Mouse (Mus musculus) neutrophil, adult 5-6 weeks (primary cell): ENCODE measurements around the gene Lrrc2. TPM values are rescaled to one million over a fixed set of nuclear protein-coding genes. Genes with fewer than 3 reads are reported as not detected.

Source experiments
- ATAC-seq: fragments of 151-379, 151-347 bp; 2 replicates; pipeline ENCODE4 v1.8.0; 2017; ENCODE audit warnings: mild to moderate bottlenecking, moderate TSS enrichment; ENCODE audit not compliant: insufficient number of reproducible peaks, poor library complexity, low FRiP score, severe bottlenecking; ENCODE audit errors: extremely low read depth
- total RNA-seq: library from RNA; stranded (forward); fragments of 200-1000 nt; gene quantifications from 2 replicates; pipeline ENCODE4 v1.2.3, GENCODE M21; 2017

Lrrc2 gene
- total RNA-seq, 1 experiment from 2014 or later: not detected

DNA sequence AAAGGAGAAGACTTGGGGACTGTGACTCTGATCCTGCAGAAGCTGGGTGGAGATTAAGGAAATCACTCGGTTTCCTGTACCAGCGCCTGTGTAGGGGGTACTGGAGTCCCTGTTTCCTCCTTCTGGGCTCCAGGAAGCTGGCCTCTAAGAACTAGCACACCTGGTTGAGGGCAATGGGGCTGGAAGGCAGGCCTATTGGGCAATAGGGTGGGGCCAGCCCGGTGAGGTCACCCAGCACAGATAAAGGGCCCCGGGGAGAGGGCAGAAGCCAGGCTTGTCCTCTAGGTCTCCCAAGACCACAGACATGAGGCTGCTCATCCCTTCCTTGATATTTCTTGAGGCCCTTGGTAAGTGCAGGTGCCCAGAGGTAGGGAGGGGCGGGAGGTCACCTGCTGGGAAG is 67.7 kb downstream of the Lrrc2 start, which contains the start of gene Ltf:
Ltf (plus strand) TSS at position 250 of the 400 bp plus-strand sequence.
- ATAC-seq: no peak

DNA sequence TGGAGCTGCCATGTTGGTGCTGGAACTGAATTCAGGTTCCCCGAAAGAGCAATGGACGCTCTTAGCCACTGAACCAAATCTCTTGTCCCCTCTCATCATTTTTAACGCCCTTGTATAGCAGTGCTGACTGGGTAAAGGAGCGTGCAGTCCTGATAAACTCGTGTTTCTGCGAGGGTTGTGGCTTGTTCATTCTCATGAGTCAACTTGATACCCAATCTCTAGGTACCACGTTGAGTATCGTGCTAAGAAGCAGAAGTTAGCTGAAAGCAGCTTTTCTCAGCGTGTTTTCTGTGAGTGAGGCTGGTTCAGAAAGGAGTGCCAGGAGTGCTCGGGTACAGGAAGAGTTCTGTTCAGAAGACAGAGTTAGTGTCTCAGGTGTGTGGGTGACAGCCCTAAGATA is 75.4 kb downstream of the Lrrc2 start:
- ATAC-seq: no peak

Other genes with a start within 250 kb of the Lrrc2 start
- gene Myl3, start 209.7 kb upstream of the Lrrc2 start, total RNA-seq: not detected in 2 replicates
- not detected in 2 replicates for gene Pth1r, start 204.4 kb upstream of the Lrrc2 start, total RNA-seq
- gene Prss42, start 153.4 kb upstream of the Lrrc2 start, total RNA-seq: not detected in 2 replicates
- gene Prss44, start 137.6 kb upstream of the Lrrc2 start, total RNA-seq: not detected in 2 replicates
- not detected in 2 replicates for gene Prss43, start 124.9 kb upstream of the Lrrc2 start, total RNA-seq
- not detected in 2 replicates for gene Prss45, start 117.0 kb upstream of the Lrrc2 start, total RNA-seq
- gene Prss46, start 107.0 kb upstream of the Lrrc2 start, total RNA-seq: not detected in 2 replicates
- gene Prss50, start 93.6 kb upstream of the Lrrc2 start, total RNA-seq: not detected in 2 replicates
- gene Als2cl, start 71.7 kb upstream of the Lrrc2 start, total RNA-seq: 16.4 and 18.2 TPM in 2 replicates
- gene Tmie, start 71.4 kb upstream of the Lrrc2 start, total RNA-seq: 2.6 and 2.9 TPM in 2 replicates
- 1.4 TPM in 1 of 2 replicates, not detected in the other for gene Fam240a, start 34.7 kb upstream of the Lrrc2 start, total RNA-seq
- 0.49 and 1.0 TPM in 2 replicates for gene Tdgf1, start 5.4 kb upstream of the Lrrc2 start, total RNA-seq
- gene Rtp3, start 39.0 kb downstream of the Lrrc2 start, total RNA-seq: not detected in 2 replicates
- 19.4 and 33.3 TPM in 2 replicates for gene Ltf, start 67.7 kb downstream of the Lrrc2 start, total RNA-seq
- gene Ccrl2, start 106.0 kb downstream of the Lrrc2 start, total RNA-seq: 12.0 and 12.5 TPM in 2 replicates
- 95.8 and 97.4 TPM in 2 replicates for gene Lrrfip2, start 166.0 kb downstream of the Lrrc2 start, total RNA-seq